Mouse (Mus musculus) cerebellum, adult 11 months (tissue): ENCODE data around the gene Pde1c.
"Not testable (repeated sequence)": the region's sequence is repeated elsewhere in the genome, so short reads cannot be mapped to it uniquely, and the experiment has no call there.

Experiments
- DNase-seq: peaks from one replicate; pipeline ENCODE4 v3.0.0; 2022

Pde1c gene

GRCm38 (mm10) chr6:56568470-56569372, at the start of gene Pde1c:
TSS of gene Pde1c (minus strand) at chr6:56569103.
- peak; percentile 22 for DNase-seq

GRCm38 (mm10) chr6:56616982-56617613, 48.2 kb upstream of the Pde1c start:
- DNase-seq = no peak

GRCm38 (mm10) chr6:56616228-56616981, 47.5 kb upstream of the Pde1c start:
- no peak for DNase-seq

GRCm38 (mm10) chr6:56609529-56609928, 40.6 kb upstream of the Pde1c start:
- DNase-seq = not testable (repeated sequence)

- peak; percentile 64 for DNase-seq
Measured at GRCm38 (mm10) chr6:56608277-56608676, 39.4 kb upstream of the Pde1c start.

- DNase-seq = no peak
Measured at GRCm38 (mm10) chr6:56579568-56579967, 10.7 kb upstream of the Pde1c start.

GRCm38 (mm10) chr6:56560891-56561290, 8.0 kb downstream of the Pde1c start:
- DNase-seq = no peak

GRCm38 (mm10) chr6:56560474-56560888, 8.4 kb downstream of the Pde1c start:
- DNase-seq = peak; percentile 94

GRCm38 (mm10) chr6:56558711-56559110, 10.2 kb downstream of the Pde1c start:
- no peak for DNase-seq

GRCm38 (mm10) chr6:56555848-56556247, 13.1 kb downstream of the Pde1c start:
- DNase-seq = no peak

- DNase-seq = no peak
Measured at GRCm38 (mm10) chr6:56555382-56555781, 13.5 kb downstream of the Pde1c start.

- no peak for DNase-seq
Measured at GRCm38 (mm10) chr6:56551022-56551421, 17.9 kb downstream of the Pde1c start.

GRCm38 (mm10) chr6:56540247-56540646, 28.7 kb downstream of the Pde1c start:
- DNase-seq = no peak

- no peak for DNase-seq
Measured at GRCm38 (mm10) chr6:56534653-56535052, 34.2 kb downstream of the Pde1c start.

- DNase-seq = peak; percentile 53
Measured at GRCm38 (mm10) chr6:56532257-56532656, 36.6 kb downstream of the Pde1c start.

- peak; percentile 44 for DNase-seq
Measured at GRCm38 (mm10) chr6:56523938-56524866, 44.7 kb downstream of the Pde1c start.

- no peak for DNase-seq
Measured at GRCm38 (mm10) chr6:56489161-56489560, 79.7 kb downstream of the Pde1c start.

- no peak for DNase-seq
Measured at GRCm38 (mm10) chr6:56485078-56485477, 83.8 kb downstream of the Pde1c start.

GRCm38 (mm10) chr6:56480914-56481482, 87.9 kb downstream of the Pde1c start:
- DNase-seq = peak; percentile 54

GRCm38 (mm10) chr6:56476581-56476980, 92.3 kb downstream of the Pde1c start:
- DNase-seq = peak; percentile 37

GRCm38 (mm10) chr6:56458098-56458497, 110.8 kb downstream of the Pde1c start:
- DNase-seq = no peak

- no peak for DNase-seq
Measured at GRCm38 (mm10) chr6:56447917-56448316, 121.0 kb downstream of the Pde1c start.
